Mouse (Mus musculus) Patski (cell line): ENCODE results near the gene Mcl1. TPM values are rescaled to one million over a fixed set of nuclear protein-coding genes. Genes with fewer than 3 reads are reported as not detected.
"Not testable (repeated sequence)": the region's sequence is repeated elsewhere in the genome, so short reads cannot be mapped to it uniquely, and the experiment has no call there.

Experiments used
- ATAC-seq: fragments of 100-300 bp; one replicate; pipeline ENCODE4 v1.8.0; 2021
- CTCF ChIA-PET: fragments of 350-600 bp; sonication (Branson Sonifier 250); formaldehyde crosslinking; loops from one replicate; lab custom pipeline; 2022; ENCODE audit warnings: inconsistent platforms; lab: Charles Lee
- POLR2A ChIA-PET: fragments of 350-600 bp; sonication (Branson Sonifier 250); formaldehyde crosslinking; loops from one replicate; lab custom pipeline; 2022; ENCODE audit warnings: antibody characterized with exemption, inconsistent platforms; lab: Charles Lee
- DNase-seq: peaks from one replicate; pipeline ENCODE4 v3.0.0-alpha.2; 2011; ENCODE audit warnings: low read depth, low spot score
- H3K27me3 ChIP-seq: fragments of 371-371 bp; one replicate; pipeline ENCODE4 v1.5.1; 2021
- CTCF ChIP-seq: fragments of 100-300 bp; IDR thresholded peaks from one replicate; pipeline ENCODE4 v1.5.1; 2021
- in situ Hi-C: fragments of 300-500 bp; cut with MboI; formaldehyde crosslinking; loops from 3 replicates; pipeline ENCODE4 v1.11.1; 2018; ENCODE audit warnings: low pct_unique_long_range_greater_than_20kb, mixed read lengths
- polyA plus RNA-seq: library from polyadenylated mRNA; unstranded; gene quantifications from one replicate; pipeline ENCODE4 v1.2.3, GENCODE M21; 2021

The Mcl1 gene
- 169 TPM for polyA plus RNA-seq

DNA sequence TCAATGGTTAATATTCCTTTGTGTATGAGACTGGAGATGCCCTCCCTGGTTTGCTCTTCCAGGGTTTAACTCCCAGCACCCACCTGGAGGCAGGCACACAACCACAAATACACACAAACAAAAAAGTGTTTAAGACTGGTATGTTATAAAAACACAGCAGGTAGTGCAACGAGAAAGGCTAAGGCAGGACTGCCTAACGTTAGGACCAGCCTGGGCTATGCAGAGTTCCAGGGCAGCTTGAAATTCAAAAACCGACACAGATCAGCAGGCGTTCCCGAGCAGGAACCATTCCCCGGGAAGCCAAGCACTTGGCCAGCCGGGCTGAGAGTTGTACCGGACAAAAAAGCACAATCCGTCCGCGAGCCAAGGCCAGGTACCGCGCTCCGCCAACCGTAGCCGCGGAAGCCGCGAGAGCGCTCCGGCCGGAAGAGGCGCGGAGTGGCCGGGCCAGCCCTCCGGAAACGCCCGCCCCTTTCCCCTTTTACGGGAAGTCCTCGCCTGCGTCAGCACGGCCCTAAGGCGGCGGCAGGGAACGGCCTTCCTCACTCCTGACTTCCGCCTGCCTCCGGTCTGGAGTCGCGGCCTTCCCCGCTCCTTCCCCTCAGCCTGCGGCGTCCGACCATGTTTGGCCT is at the start of gene Mcl1:
Gene Mcl1 (plus strand): TSS at position 553 of the 632 bp plus-strand sequence.
- in situ Hi-C loops, result no loop called here
- ChIA-PET POLR2A (interaction anchor here (0.7 to 12.3 kb wide), 7 partner anchors 9 to 31 kb away, joined by 3 to 109 read pairs (median 4); partner anchors contain the start of gene Adamtsl4), CTCF (no interaction called here)
- peak; percentile 90 for DNase-seq
- peak; percentile 84 for ATAC-seq
- H3K27me3 ChIP-seq, result no peaks in the 10 kb centered on the region
- TF ChIP-seq CTCF, result no peak

DNA sequence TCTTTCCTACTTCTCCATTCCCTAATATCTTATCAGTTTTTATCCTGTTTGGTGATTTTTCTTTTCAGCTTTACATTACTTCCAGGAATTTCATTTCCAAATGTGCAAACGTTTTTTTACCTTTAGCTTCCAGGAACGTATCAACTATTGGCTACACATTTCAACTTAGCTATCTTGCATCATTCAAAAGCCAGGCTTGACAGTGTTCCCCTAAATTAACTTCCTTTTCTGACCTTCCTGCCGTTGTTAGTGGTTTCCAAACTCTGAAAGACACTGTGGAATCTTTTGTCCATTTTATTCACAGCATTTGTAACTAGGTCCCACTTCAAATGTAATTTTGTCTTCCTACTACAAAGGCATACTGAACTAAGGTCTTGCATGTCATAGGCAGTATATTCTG is 49.4 kb upstream of the Mcl1 start:
- no peak for ATAC-seq
- ChIA-PET POLR2A (no interaction called here), CTCF (interaction anchor here (2.6 kb wide), 1 partner anchor 10 kb away, joined by 7 read pairs; no protein-coding TSS in a partner anchor)
- H3K27me3 ChIP-seq, result no peaks in the 10 kb centered on the region
- in situ Hi-C loops, result no loop called here
- TF ChIP-seq CTCF, result no peak
- DNase-seq, result no peak

DNA sequence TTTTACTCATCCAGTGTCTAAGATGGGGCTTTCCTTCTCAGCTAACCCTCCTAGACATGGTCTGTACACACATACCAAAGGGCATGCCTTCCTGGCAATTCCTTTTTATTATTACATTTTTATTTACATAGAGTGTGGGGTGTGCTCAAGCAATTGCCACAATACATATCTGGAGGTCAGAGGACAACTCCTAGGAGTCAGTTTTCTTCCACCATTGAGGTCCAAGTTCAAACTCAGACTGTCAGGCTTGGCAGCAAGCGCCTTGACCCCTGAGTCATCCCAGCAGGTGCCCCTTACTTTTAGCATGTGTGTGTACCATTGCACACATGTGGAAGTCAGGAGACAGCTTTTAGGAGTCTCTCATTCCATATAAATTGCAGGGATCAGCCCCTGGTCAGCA is 44.6 kb upstream of the Mcl1 start:
- ChIA-PET POLR2A (interaction anchor here (0.6 kb wide), 1 partner anchor 27 kb away, joined by 3 read pairs; no protein-coding TSS in a partner anchor), CTCF (interaction anchor here (1.0 kb wide), 1 partner anchor 22 kb away, joined by 3 read pairs; no protein-coding TSS in a partner anchor)
- ATAC-seq (no peak), DNase-seq (no peak)
- TF ChIP-seq CTCF, result no peak
- no peaks in the 10 kb centered on the region for H3K27me3 ChIP-seq
- in situ Hi-C loops, result no loop called here

DNA sequence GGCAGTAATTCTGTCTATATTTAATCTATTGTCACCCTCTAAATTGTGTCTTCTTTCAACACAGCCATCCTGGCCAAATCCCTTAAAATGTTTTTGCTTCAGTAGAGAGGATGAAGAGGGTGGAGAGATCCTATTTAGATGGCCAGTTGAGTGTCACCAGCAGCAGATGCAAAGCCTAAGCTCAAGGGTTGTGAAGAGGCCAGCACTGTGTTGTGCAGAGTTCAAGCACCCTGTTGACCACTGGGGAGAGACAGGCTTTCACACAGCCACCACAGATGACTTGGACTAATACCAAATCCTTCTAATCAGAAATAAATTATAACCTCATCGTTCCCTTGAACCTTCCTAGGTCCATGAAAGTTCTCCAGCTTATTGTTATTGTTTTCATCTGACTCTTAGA is 40.1 kb upstream of the Mcl1 start:
- DNase-seq (no peak), ATAC-seq (no peak)
- CTCF ChIA-PET, result interaction anchor here (0.5 to 2.4 kb wide), 5 partner anchors 13 to 76 kb away, joined by 3 to 11 read pairs (median 4); no protein-coding TSS in a partner anchor
- TF ChIP-seq CTCF, result no peak
- in situ Hi-C loops, result no loop called here
- no peaks in the 10 kb centered on the region for H3K27me3 ChIP-seq
- POLR2A ChIA-PET, result no interaction called here

DNA sequence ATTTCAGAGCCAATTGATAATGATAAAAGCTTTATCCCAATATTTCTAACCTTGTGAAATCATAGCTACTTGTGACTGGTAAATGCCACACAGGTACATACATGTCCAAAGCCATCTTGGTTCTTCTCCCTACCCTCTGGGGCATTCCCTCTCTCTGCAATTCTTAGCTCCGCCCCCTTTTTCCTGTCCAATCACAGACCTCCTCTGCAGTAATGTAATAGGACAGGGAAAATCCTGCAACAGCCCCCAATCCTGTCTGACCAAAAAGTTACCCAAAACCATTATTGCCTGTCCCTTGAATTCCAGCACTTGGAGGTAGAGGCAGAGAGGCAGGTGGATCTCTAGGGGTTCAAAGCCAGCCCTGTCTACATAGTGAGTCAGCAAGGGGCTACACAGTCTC is 37.3 kb upstream of the Mcl1 start:
- CTCF ChIA-PET, result interaction anchor here (1.0 to 1.6 kb wide), 3 partner anchors 9 to 16 kb away, joined by 3 read pairs; no protein-coding TSS in a partner anchor
- no peak for TF ChIP-seq CTCF
- ATAC-seq, result no peak
- no peak for DNase-seq
- POLR2A ChIA-PET, result no interaction called here
- H3K27me3 ChIP-seq, result no peaks in the 10 kb centered on the region
- in situ Hi-C loops, result no loop called here

- CTCF ChIA-PET, result interaction anchor here (1.6 kb wide), 1 partner anchor 11 kb away, joined by 3 read pairs; no protein-coding TSS in a partner anchor
- in situ Hi-C loops, POLR2A ChIA-PET, DNase-seq, H3K27me3 ChIP-seq, ATAC-seq: not testable (repeated sequence)
These were observed 36.2 kb upstream of the Mcl1 start for GRCm38 (mm10) chr3:95622421-95622820.

GRCm38 (mm10) chr3:95623551-95623950 is 35.0 kb upstream of the Mcl1 start:
- ATAC-seq (no peak), DNase-seq (no peak)
- TF ChIP-seq CTCF, result no peak
- in situ Hi-C loops, result no loop called here
- ChIA-PET CTCF (no interaction called here), POLR2A (no interaction called here)
- no peaks in the 10 kb centered on the region for H3K27me3 ChIP-seq

DNA sequence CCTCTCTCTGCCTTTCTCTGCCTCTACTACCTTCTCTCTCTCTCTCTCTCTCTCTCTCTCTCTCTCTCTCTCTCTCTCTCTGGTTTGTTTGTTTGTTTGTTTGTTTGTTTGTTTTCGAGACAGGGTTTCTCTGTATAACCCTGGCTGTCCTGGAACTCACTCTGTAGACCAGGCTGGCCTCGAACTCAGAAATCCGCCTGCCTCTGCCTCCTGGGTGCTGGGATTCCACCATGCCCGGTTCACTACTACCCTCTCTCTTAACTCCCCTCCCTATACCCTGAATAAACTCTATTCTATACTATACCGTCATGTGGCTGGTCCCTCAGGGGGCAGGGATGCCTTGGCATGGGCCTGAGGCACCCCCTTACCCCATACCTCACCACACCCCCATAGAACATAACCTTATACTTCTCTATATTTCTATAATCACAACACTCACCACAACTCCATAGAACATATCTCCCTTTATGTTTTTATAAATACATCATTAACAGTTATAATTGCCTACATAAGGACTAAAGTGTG is 34.5 kb upstream of the Mcl1 start:
- in situ Hi-C loops, H3K27me3 ChIP-seq, ATAC-seq, DNase-seq: not testable (repeated sequence)
- ChIA-PET CTCF (interaction anchor here (1.2 to 1.6 kb wide), 3 partner anchors 9 to 106 kb away, joined by 4 to 5 read pairs (median 4); no protein-coding TSS in a partner anchor), POLR2A (interaction anchor here (0.6 to 1.2 kb wide), 4 partner anchors 39 to 52 kb away, joined by 3 to 5 read pairs (median 4); no protein-coding TSS in a partner anchor)

- DNase-seq (peak; percentile 100), ATAC-seq (peak; percentile 98)
- in situ Hi-C loops, result no loop called here
- ChIA-PET POLR2A (interaction anchor here (0.6 to 1.9 kb wide), 7 partner anchors 12 to 51 kb away, joined by 3 to 5 read pairs (median 4); no protein-coding TSS in a partner anchor), CTCF (interaction anchor here (0.9 to 1.7 kb wide), 5 partner anchors 8 to 107 kb away, joined by 4 to 6 read pairs (median 4); no protein-coding TSS in a partner anchor)
- H3K27me3 ChIP-seq, result no peaks in the 10 kb centered on the region
- no peak for TF ChIP-seq CTCF
These were observed 33.7 kb upstream of the Mcl1 start, which contains the start of gene Ensa for GRCm38 (mm10) chr3:95624628-95625503. Gene Ensa, plus strand, starts transcription at chr3:95624993.

DNA sequence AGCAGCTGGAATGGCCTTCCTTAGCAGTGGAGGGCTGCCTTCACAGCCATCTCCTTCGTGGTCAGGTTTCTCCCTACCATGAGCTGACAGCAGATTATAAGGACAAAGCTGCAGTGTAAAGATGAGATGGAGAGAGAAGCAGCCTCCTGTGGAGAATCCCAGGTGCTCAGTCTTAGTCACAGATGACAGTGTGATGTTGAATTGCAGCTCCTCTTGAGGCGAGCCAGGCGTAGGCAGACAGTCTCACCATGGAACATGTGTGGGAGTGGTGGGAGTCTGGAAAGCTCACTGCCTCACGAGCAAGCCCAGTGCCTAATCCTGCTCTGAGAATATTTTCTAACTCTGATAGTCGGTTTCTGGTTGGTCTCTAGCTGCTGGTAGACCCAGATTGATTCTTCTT is 30.8 kb upstream of the Mcl1 start:
- in situ Hi-C loops, result no loop called here
- CTCF ChIA-PET, result interaction anchor here (0.8 to 2.3 kb wide), 4 partner anchors 10 to 49 kb away, joined by 4 to 6 read pairs (median 5); no protein-coding TSS in a partner anchor
- no peaks in the 10 kb centered on the region for H3K27me3 ChIP-seq
- ATAC-seq (no peak), DNase-seq (no peak)
- POLR2A ChIA-PET, result interaction anchor here (0.6 to 2.3 kb wide), 4 partner anchors 12 to 61 kb away, joined by 3 to 5 read pairs (median 4); partner anchors contain the start of gene Mcl1
- TF ChIP-seq CTCF, result no peak
